Mouse (Mus musculus): ENCODE data around the gene Cd207.

Gene Cd207

GRCm38 (mm10) chr6:83646715-83647114, 30.9 kb downstream of the Cd207 start:
- TF ChIP-seq GATA4 (IDR thresholded peaks at IDR 0.05; ENCODE audit: insufficient replicate concordance, low read length) = no peak

DNA sequence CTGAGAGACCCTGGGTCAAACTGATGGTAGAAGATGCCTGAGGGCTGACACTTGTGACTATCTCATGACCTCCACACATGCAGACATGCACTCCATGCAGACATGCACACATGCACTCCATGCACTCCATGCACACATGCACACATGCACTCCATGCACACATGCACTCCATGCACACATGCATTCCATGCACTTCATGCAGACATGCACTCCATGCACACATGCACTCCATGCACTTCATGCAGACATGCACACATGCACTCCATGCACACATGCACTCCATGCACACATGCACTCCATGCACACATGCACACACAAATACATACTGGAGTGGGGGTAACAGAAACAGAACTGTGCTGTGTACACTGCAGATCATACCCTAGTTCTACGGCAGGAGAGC, 42.3 kb downstream of the Cd207 start:
- no peak for TF ChIP-seq GATA4 (IDR thresholded peaks at IDR 0.05; ENCODE audit: insufficient replicate concordance, low read length)

- TF ChIP-seq GATA4 (IDR thresholded peaks at IDR 0.05; ENCODE audit: insufficient replicate concordance, low read length) = no peak
Observed at GRCm38 (mm10) chr6:83631815-83632214, 45.8 kb downstream of the Cd207 start.

- TF ChIP-seq GATA4 (IDR thresholded peaks at IDR 0.05; ENCODE audit: insufficient replicate concordance, low read length) = no peak
Observed at GRCm38 (mm10) chr6:83626781-83627180, 50.9 kb downstream of the Cd207 start.
